Mouse (Mus musculus) T-helper 17 cell (primary cell): ENCODE results near the gene Cpe.

Experiments used
- in situ Hi-C, 2 experiments: fragments of 300-600 bp; cut with MboI, MseI; formaldehyde crosslinking; loops; 1 replicate in 1 of 2; 2 replicates in 1 of 2; pipeline ENCODE4 v1.15.1; 2025; ENCODE audit warnings: high pct_unique_total_duplicates in 2 of 2

Gene Cpe

GRCm38 (mm10) chr8:64578221-64578620 is 114.6 kb downstream of the Cpe start:
- in situ Hi-C loops: no loop called here

DNA sequence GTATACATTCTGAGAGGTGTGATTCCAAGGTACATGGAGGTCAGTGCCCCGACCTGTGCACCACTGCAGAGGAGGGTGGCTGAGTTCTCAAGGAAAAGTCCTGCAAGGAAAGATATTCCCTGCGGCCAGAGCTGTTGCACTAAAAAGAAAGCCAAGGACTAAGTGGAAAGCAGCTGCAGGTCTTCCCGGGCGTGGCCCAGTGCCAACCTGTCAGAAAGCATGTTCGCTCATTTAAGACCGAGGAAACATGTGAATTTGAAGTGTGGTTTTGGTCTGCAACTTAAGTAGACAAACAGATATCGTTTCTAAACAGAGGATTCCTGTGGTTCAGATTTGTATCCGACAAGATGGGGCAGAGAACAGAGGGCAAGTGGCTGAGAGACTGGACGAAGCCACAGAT is 117.9 kb downstream of the Cpe start:
- in situ Hi-C loops: no loop called here

GRCm38 (mm10) chr8:64548054-64548850 is 144.6 kb downstream of the Cpe start:
- in situ Hi-C loops: no loop called here

DNA sequence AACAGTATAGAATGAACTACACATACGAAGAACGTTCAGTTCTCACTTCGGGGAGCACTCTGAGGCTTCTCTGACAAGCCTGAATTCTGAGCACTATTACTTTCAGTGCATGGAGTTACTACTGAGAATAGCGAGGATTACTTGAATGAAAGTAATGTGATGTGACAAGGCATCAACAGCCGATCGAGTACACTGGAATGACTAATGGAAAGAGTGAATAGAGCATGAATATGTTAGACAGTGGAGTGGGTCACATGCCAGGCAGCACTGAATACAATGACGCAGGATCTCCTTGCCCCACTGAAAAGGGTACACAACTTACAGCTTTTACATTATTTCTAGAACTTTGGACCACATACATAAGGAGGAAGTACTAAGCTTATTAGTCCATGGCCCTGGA is 149.4 kb downstream of the Cpe start:
- in situ Hi-C loops: loop anchor here in 1 of 2 experiments (5.0 kb wide), 1 partner anchor 516 kb away; no protein-coding TSS in a partner anchor
